Mouse (Mus musculus): ENCODE results near the gene 1700008O03Rik. TPM values are rescaled to one million over a fixed set of nuclear protein-coding genes. Genes with fewer than 3 reads are reported as not detected.
A peak's percentile ranks its signal among the peaks of the same experiment; 100 is the strongest.

The 1700008O03Rik gene
- polyA plus RNA-seq, 1 experiment from 2014 or later = 1.2 TPM

- Histone ChIP-seq H3K4me3 (ENCODE audit: low read length) (peak overlapping the region; percentile 54), H3K27ac (ENCODE audit: low read length) (no peak overlapping the region), H3K9me3 (ENCODE audit: control insufficient read depth, low read length) (no peaks in the 10 kb centered on the region), H3K27me3 (ENCODE audit: control insufficient read depth, insufficient read depth, low read depth, low read length) (no peaks in the 10 kb centered on the region), H3K4me2 (ENCODE audit: low read depth, low read length) (peak overlapping the region; percentile 95), H3K4me1 (replicated peaks; ENCODE audit: control insufficient read depth, insufficient read depth, low read length) (no peaks in the 10 kb centered on the region), H3K9ac (ENCODE audit: low read length) (peak overlapping the region; percentile 55), H3K36me3 (ENCODE audit: control insufficient read depth, insufficient read depth, low read length) (no peaks in the 10 kb centered on the region)
- peak; percentile 57; the same call in 1 of the 2 replicates for ATAC-seq (ENCODE audit: low read depth)
- WGBS = 0% methylated on average over 17 of the region's 17 CpGs
Measured at GRCm38 (mm10) chr7:44384716-44385059, 932 bp downstream of the 1700008O03Rik start.

- WGBS = 0% methylated on average over 22 of the region's 33 CpGs
- Histone ChIP-seq H3K9me3 (ENCODE audit: control insufficient read depth, low read length) (no peaks in the 10 kb centered on the region), H3K36me3 (ENCODE audit: control insufficient read depth, insufficient read depth, low read length) (no peaks in the 10 kb centered on the region), H3K4me3 (ENCODE audit: low read length) (peak within 1 kb of the TSS; percentile 54), H3K4me2 (ENCODE audit: low read depth, low read length) (peak within 1 kb of the TSS; percentile 95), H3K27me3 (ENCODE audit: control insufficient read depth, insufficient read depth, low read depth, low read length) (no peaks in the 10 kb centered on the region), H3K4me1 (replicated peaks; ENCODE audit: control insufficient read depth, insufficient read depth, low read length) (no peaks in the 10 kb centered on the region), H3K9ac (ENCODE audit: low read length) (peak within 1 kb of the TSS; percentile 59), H3K27ac (ENCODE audit: low read length) (no peak within 1 kb of the TSS)
- ATAC-seq (ENCODE audit: low read depth) = peak; percentile 88
Measured at GRCm38 (mm10) chr7:44383980-44384715, 1.5 kb downstream of the 1700008O03Rik start, which contains the start of gene Syt3. Gene Syt3, plus strand, starts transcription at chr7:44384102.

GRCm38 (mm10) chr7:44382541-44382940 lies 3.1 kb downstream of the 1700008O03Rik start:
- ATAC-seq (ENCODE audit: low read depth) = no peak
- Histone ChIP-seq H3K27me3 (ENCODE audit: control insufficient read depth, insufficient read depth, low read depth, low read length) (no peaks in the 10 kb centered on the region), H3K4me2 (ENCODE audit: low read depth, low read length) (no peak overlapping the region), H3K4me3 (ENCODE audit: low read length) (no peak overlapping the region), H3K27ac (ENCODE audit: low read length) (no peak overlapping the region), H3K36me3 (ENCODE audit: control insufficient read depth, insufficient read depth, low read length) (no peaks in the 10 kb centered on the region), H3K9me3 (ENCODE audit: control insufficient read depth, low read length) (no peaks in the 10 kb centered on the region), H3K9ac (ENCODE audit: low read length) (no peak overlapping the region), H3K4me1 (replicated peaks; ENCODE audit: control insufficient read depth, insufficient read depth, low read length) (peaks cover 7% of the 10 kb centered on the region)
- 65% methylated on average over 12 of the region's 12 CpGs for WGBS

DNA sequence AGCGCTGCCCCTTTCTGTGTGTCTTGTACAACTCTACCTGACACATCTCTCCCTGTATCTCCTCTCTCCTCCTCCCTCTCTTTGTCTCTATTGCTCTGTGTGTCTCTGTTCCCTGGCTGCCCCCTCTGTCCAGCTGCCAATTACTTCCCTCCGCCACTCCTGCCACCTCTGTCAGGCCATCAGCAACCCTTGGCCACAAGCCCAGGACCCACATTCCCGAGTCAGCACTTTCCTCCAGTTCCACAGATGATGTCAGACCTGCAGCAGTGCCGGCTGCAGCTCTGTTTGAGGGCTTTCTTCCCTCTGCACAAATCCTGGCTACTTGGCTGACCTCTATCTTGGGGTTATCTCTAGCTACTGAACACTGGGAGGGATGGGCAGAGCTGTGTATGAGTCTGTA lies 7.3 kb downstream of the 1700008O03Rik start:
- Histone ChIP-seq H3K4me2 (ENCODE audit: low read depth, low read length) (no peak overlapping the region), H3K27ac (ENCODE audit: low read length) (no peak overlapping the region), H3K27me3 (ENCODE audit: control insufficient read depth, insufficient read depth, low read depth, low read length) (no peaks in the 10 kb centered on the region), H3K9ac (ENCODE audit: low read length) (no peak overlapping the region), H3K4me1 (replicated peaks; ENCODE audit: control insufficient read depth, insufficient read depth, low read length) (peaks cover 14% of the 10 kb centered on the region), H3K36me3 (ENCODE audit: control insufficient read depth, insufficient read depth, low read length) (no peaks in the 10 kb centered on the region), H3K9me3 (ENCODE audit: control insufficient read depth, low read length) (no peaks in the 10 kb centered on the region), H3K4me3 (ENCODE audit: low read length) (no peak overlapping the region)
- 24% methylated on average over 4 of the region's 4 CpGs for WGBS
- peak; percentile 10; the same call in 1 of the 2 replicates for ATAC-seq (ENCODE audit: low read depth)

DNA sequence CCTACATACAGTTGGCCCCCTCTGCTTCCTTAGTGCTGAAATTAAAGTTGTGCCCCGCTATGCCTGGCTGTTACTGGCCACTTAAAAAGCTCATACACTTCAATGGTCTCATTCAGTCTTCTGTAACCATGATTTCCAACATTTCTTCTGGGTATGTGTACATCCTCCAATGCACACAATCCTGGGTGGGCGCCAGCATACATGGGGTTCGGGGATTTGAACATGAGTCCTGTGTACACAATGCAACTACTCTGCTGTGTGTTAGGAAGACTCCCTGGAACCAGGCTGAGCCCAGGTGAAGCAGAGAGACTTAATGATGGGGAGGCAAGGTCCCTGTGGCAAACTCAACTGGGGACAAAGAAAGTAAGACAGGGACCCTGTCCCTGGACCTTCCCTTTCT lies 9.8 kb downstream of the 1700008O03Rik start:
- no peaks in the 10 kb centered on the region for H3K36me3 ChIP-seq (ENCODE audit: control insufficient read depth, insufficient read depth, low read length)
- H3K9ac ChIP-seq (ENCODE audit: low read length) = no peak overlapping the region
- H3K27me3 ChIP-seq (ENCODE audit: control insufficient read depth, insufficient read depth, low read depth, low read length) = no peaks in the 10 kb centered on the region
- H3K27ac ChIP-seq (ENCODE audit: low read length) = no peak overlapping the region
- no peak overlapping the region for H3K4me2 ChIP-seq (ENCODE audit: low read depth, low read length)
- no peaks in the 10 kb centered on the region for H3K9me3 ChIP-seq (ENCODE audit: control insufficient read depth, low read length)
- WGBS = 58% methylated on average over 3 of the region's 3 CpGs
- no peak for ATAC-seq (ENCODE audit: low read depth)
- no peak overlapping the region for H3K4me3 ChIP-seq (ENCODE audit: low read length)
- H3K4me1 ChIP-seq (replicated peaks; ENCODE audit: control insufficient read depth, insufficient read depth, low read length) = peaks cover 14% of the 10 kb centered on the region

GRCm38 (mm10) chr7:44375207-44375606 lies 10.4 kb downstream of the 1700008O03Rik start:
- H3K4me1 ChIP-seq (replicated peaks; ENCODE audit: control insufficient read depth, insufficient read depth, low read length) = peaks cover 14% of the 10 kb centered on the region
- no peaks in the 10 kb centered on the region for H3K27me3 ChIP-seq (ENCODE audit: control insufficient read depth, insufficient read depth, low read depth, low read length)
- WGBS = 8% methylated on average over 10 of the region's 10 CpGs
- H3K4me3 ChIP-seq (ENCODE audit: low read length) = peak overlapping the region; percentile 71; the same call in 1 of the 2 replicates
- no peaks in the 10 kb centered on the region for H3K36me3 ChIP-seq (ENCODE audit: control insufficient read depth, insufficient read depth, low read length)
- ATAC-seq (ENCODE audit: low read depth) = no peak
- H3K27ac ChIP-seq (ENCODE audit: low read length) = peak overlapping the region; percentile 76
- H3K4me2 ChIP-seq (ENCODE audit: low read depth, low read length) = peak overlapping the region; percentile 88
- H3K9me3 ChIP-seq (ENCODE audit: control insufficient read depth, low read length) = no peaks in the 10 kb centered on the region
- H3K9ac ChIP-seq (ENCODE audit: low read length) = no peak overlapping the region

GRCm38 (mm10) chr7:44374756-44375155 lies 10.9 kb downstream of the 1700008O03Rik start:
- 5% methylated on average over 5 of the region's 5 CpGs for WGBS
- Histone ChIP-seq H3K9me3 (ENCODE audit: control insufficient read depth, low read length) (no peaks in the 10 kb centered on the region), H3K36me3 (ENCODE audit: control insufficient read depth, insufficient read depth, low read length) (no peaks in the 10 kb centered on the region), H3K27ac (ENCODE audit: low read length) (peak overlapping the region; percentile 76), H3K27me3 (ENCODE audit: control insufficient read depth, insufficient read depth, low read depth, low read length) (no peaks in the 10 kb centered on the region), H3K9ac (ENCODE audit: low read length) (peak overlapping the region; percentile 76), H3K4me3 (ENCODE audit: low read length) (peak overlapping the region; percentile 71), H3K4me2 (ENCODE audit: low read depth, low read length) (peak overlapping the region; percentile 88), H3K4me1 (replicated peaks; ENCODE audit: control insufficient read depth, insufficient read depth, low read length) (peaks cover 14% of the 10 kb centered on the region)
- 0 out of 2 replicates have a peak, but pooled peaks have one; percentile 18 for ATAC-seq (ENCODE audit: low read depth)

DNA sequence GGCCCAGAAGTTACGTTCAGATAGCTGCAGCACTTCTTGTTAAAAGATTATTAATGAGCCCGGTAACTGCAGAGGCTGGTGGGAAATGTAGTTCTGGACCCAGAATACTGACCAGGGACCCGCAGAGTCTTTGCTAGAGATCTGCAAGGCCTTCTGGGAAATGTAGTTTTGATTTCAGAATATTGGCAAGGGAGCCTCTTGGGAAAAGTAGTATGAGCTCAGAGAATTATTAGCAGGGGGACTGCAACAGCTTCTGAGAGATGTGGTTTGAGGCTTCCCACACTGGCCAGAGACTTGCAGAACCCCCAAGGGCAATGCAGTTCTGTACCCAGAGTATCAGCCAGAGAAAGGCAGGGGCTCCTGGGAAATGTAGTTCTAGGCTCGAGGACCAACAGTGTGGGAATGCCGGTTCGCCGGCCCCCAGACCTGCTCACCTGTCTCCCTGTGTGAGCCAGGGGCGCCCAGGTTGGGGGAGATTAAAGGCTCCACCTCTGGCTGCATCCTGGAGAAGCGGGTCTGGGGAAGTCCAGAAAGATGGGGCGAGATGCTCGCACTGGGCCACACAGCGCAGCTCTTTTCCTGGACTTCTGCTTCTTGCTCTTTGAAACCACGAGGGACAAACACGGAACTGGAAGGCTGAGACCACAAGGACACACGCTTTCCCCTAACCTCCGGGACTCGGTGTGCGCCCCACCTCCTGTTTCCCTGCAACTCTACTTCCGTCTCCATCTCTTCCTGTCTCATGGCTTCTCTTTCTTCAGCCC lies 11.5 kb downstream of the 1700008O03Rik start:
- no peaks in the 10 kb centered on the region for H3K9me3 ChIP-seq (ENCODE audit: control insufficient read depth, low read length)
- H3K4me2 ChIP-seq (ENCODE audit: low read depth, low read length) = peak overlapping the region; percentile 88
- peak; percentile 92 for ATAC-seq (ENCODE audit: low read depth)
- H3K27ac ChIP-seq (ENCODE audit: low read length) = peak overlapping the region; percentile 76
- H3K9ac ChIP-seq (ENCODE audit: low read length) = peak overlapping the region; percentile 76
- no peaks in the 10 kb centered on the region for H3K36me3 ChIP-seq (ENCODE audit: control insufficient read depth, insufficient read depth, low read length)
- no peaks in the 10 kb centered on the region for H3K27me3 ChIP-seq (ENCODE audit: control insufficient read depth, insufficient read depth, low read depth, low read length)
- under 1% methylated on average over 19 of the region's 19 CpGs for WGBS
- peak overlapping the region; percentile 71 for H3K4me3 ChIP-seq (ENCODE audit: low read length)
- peaks cover 14% of the 10 kb centered on the region for H3K4me1 ChIP-seq (replicated peaks; ENCODE audit: control insufficient read depth, insufficient read depth, low read length)

- 7% methylated on average over 7 of the region's 7 CpGs for WGBS
- no peak overlapping the region for H3K27ac ChIP-seq (ENCODE audit: low read length)
Measured at GRCm38 (mm10) chr7:44373460-44373859, 12.2 kb downstream of the 1700008O03Rik start.

More at GRCm38 (mm10) chr7:44373460-44373859, 12.2 kb downstream of the 1700008O03Rik start:
- no peak for ATAC-seq (ENCODE audit: low read depth)
- no peaks in the 10 kb centered on the region for H3K9me3 ChIP-seq (ENCODE audit: control insufficient read depth, low read length)
- H3K9ac ChIP-seq (ENCODE audit: low read length) = peak overlapping the region; percentile 60
- H3K4me3 ChIP-seq (ENCODE audit: low read length) = peak overlapping the region; percentile 71
- no peaks in the 10 kb centered on the region for H3K36me3 ChIP-seq (ENCODE audit: control insufficient read depth, insufficient read depth, low read length)
- peaks cover 11% of the 10 kb centered on the region for H3K4me1 ChIP-seq (replicated peaks; ENCODE audit: control insufficient read depth, insufficient read depth, low read length)
- H3K27me3 ChIP-seq (ENCODE audit: control insufficient read depth, insufficient read depth, low read depth, low read length) = no peaks in the 10 kb centered on the region
- H3K4me2 ChIP-seq (ENCODE audit: low read depth, low read length) = peak overlapping the region; percentile 88
